Mouse (Mus musculus) liver, embryonic 15.5 days (tissue): ENCODE results near the gene Bri3bp. TPM values are rescaled to one million over a fixed set of nuclear protein-coding genes. Genes with fewer than 3 reads are reported as not detected.

Experiments used
- ATAC-seq: fragments of 200-750 bp; cut with Nextera tagmentation; 2 replicates; pipeline ENCODE4 v1.8.0; 2017; ENCODE audit warnings: moderate number of reproducible peaks, mild to moderate bottlenecking, moderate library complexity; ENCODE audit not compliant: insufficient read depth
- H3K27ac ChIP-seq: fragments of 300-500 bp; sonication (generic); replicated peaks from 2 replicates; pipeline ENCODE4 v1.5.1; 2015; ENCODE audit warnings: mild to moderate bottlenecking, inconsistent platforms
- H3K27me3 ChIP-seq: fragments of 300-500 bp; sonication (generic); 2 replicates; pipeline ENCODE4 v1.6.1; 2015; ENCODE audit warnings: mild to moderate bottlenecking, inconsistent platforms
- H3K36me3 ChIP-seq: fragments of 300-500 bp; sonication (generic); replicated peaks from 2 replicates; pipeline ENCODE4 v1.6.1; 2015; ENCODE audit warnings: moderate library complexity, mild to moderate bottlenecking, inconsistent platforms
- H3K4me1 ChIP-seq: fragments of 300-500 bp; sonication (generic); replicated peaks from 2 replicates; pipeline ENCODE4 v1.6.1; 2015; ENCODE audit warnings: inconsistent platforms
- H3K4me2 ChIP-seq: fragments of 300-500 bp; sonication (generic); 2 replicates; pipeline ENCODE4 v1.6.1; 2015; ENCODE audit warnings: moderate library complexity, mild to moderate bottlenecking, inconsistent platforms
- H3K4me3 ChIP-seq: fragments of 300-500 bp; sonication (generic); replicated peaks from 2 replicates; pipeline ENCODE4 v1.5.1; 2015; ENCODE audit warnings: mild to moderate bottlenecking, inconsistent platforms
- H3K9ac ChIP-seq: fragments of 300-500 bp; sonication (generic); 2 replicates; pipeline ENCODE4 v1.6.1; 2015; ENCODE audit warnings: moderate library complexity, mild to moderate bottlenecking, inconsistent platforms
- H3K9me3 ChIP-seq: fragments of 300-500 bp; sonication (generic); replicated peaks from 2 replicates; pipeline ENCODE4 v1.6.1; 2016; ENCODE audit warnings: inconsistent platforms
- WGBS: fragments of 180-500 bp; shearing (Covaris S2); methylation state at CpG from one replicate; pipeline ENCODE4 v1.1.7; 2015; ENCODE audit warnings: mixed read lengths; ENCODE audit not compliant: insufficient replicate concordance; 5-methylcytosine and 5-hydroxymethylcytosine counted together
- polyA plus RNA-seq: library from polyadenylated mRNA; unstranded; fragments of >200 nt; fragmentation: Nextera tagmentation; extraction: Ambion mirVana; gene quantifications from 2 replicates; pipeline ENCODE4 v1.2.1, GENCODE M21; 2015

Bri3bp gene
- polyA plus RNA-seq, 1 experiment from 2014 or later = 23.5 TPM

DNA sequence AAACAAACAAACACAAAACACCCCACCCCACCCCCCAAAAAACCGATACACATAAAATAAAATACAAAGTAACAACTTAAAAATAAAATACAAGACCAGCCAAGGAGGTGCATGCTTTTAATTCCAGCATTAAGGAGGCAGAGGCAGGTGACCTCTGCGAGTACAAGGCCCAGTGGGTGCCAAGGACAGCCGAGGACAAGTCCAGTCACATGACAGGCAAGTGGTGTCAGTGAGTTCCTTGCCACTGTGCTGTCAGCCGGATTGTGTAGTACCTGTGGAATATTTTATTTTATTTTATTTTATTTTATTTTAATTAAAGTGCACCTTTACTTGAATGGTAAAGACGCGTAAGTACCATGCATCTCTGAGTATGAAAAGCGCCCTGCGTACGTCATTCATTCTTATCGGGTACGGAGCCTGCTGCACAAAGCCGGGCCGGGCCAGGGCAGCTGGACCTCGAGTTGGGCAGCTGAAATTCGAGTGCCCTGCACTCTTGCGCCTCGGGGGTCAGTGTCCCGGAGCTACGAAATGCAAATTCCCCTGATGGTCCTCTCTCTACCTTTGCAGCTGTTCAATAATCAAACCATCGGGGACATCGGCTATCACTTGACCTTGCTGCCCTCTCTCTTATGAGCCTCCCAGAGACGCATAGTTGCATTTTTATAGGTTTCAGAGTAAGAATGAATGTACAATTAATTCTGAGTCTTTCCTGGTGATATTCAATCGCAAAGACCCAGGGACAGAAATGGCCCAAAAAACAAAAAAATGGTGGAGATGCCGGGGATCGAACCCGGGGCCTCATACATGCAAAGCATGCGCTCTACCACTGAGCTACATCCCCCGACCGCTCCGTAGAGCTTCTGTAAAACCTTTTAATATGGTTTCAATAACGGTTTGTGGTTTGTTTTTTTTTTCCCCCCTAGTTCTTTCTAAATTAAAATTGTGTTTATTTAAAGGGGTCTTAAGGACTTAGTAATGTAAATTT, 37.6 kb upstream of the Bri3bp start:
- Histone ChIP-seq H3K4me2 (peak overlapping the region; percentile 96), H3K4me3 (peak overlapping the region; percentile 65), H3K9me3 (no peaks in the 10 kb centered on the region), H3K9ac (peak overlapping the region; percentile 11; the same call in 1 of the 2 replicates), H3K4me1 (peaks cover 52% of the 10 kb centered on the region), H3K36me3 (no peaks in the 10 kb centered on the region), H3K27me3 (peaks cover 35% of the 10 kb centered on the region), H3K27ac (no peak overlapping the region)
- WGBS = 15% methylated on average over 31 of the region's 31 CpGs
- no peak for ATAC-seq

DNA sequence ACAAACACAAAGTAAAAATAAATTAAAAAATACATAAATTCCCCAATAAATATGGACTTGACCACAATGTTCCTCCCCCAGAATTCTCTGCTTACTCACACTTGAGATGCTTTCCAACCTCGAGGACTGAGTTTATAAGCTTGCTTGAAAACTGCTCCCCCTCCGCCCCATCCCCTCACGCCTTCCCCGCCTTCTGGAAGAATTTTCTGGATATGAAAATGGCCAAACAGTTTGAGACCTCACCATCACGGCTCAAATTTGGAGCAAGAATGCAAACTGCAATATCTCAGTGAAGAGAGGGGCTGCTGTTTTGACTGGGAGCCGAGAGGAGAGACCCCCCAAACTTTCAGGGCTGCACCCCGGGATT, 36.8 kb upstream of the Bri3bp start:
- peak overlapping the region; percentile 96 for H3K4me2 ChIP-seq
- no peaks in the 10 kb centered on the region for H3K36me3 ChIP-seq
- H3K27ac ChIP-seq = peak overlapping the region; percentile 88
- under 1% methylated on average over 7 of the region's 7 CpGs for WGBS
- peaks cover 58% of the 10 kb centered on the region for H3K4me1 ChIP-seq
- peak overlapping the region; percentile 65 for H3K4me3 ChIP-seq
- peaks cover 27% of the 10 kb centered on the region for H3K27me3 ChIP-seq
- H3K9ac ChIP-seq = peak overlapping the region; percentile 70
- no peak for ATAC-seq
- no peaks in the 10 kb centered on the region for H3K9me3 ChIP-seq

DNA sequence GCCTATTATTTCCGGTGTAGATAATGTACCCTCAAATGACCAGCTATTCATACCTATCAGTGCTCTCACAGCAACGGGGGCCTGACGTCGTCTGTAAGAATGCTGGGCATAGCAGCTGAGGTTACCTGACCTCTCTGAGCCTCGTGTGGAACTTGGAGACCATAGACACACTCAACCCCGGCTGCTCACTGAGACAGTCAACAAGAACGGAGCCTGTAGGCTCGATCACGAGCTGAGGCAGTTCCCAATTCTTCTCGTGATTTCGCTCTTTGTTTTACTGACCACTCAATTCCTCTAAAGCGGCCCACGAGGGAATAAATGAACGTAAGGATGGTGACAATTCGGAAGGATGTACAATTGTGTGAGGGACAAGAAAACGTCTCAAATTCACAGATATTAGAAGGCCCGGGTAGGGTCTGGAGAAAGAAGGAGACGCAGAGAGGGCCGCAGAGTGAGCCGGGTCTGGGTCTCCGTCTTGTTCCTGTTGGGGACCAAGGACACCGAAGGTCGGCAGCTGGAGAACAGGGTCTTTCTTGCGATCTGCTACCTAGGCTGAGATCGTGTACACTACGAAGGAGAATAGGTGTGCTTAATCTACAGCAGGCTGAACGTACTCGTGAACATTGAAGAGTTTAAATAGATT, 36.3 kb upstream of the Bri3bp start:
- H3K9me3 ChIP-seq = no peaks in the 10 kb centered on the region
- H3K4me3 ChIP-seq = peak overlapping the region; percentile 65
- H3K27ac ChIP-seq = peak overlapping the region; percentile 88
- peak overlapping the region; percentile 96 for H3K4me2 ChIP-seq
- H3K4me1 ChIP-seq = peaks cover 63% of the 10 kb centered on the region
- H3K36me3 ChIP-seq = no peaks in the 10 kb centered on the region
- WGBS = under 1% methylated on average over 28 of the region's 28 CpGs
- H3K9ac ChIP-seq = peak overlapping the region; percentile 70
- peaks cover 23% of the 10 kb centered on the region for H3K27me3 ChIP-seq
- ATAC-seq = no peak; the same call in 1 of the 2 replicates

DNA sequence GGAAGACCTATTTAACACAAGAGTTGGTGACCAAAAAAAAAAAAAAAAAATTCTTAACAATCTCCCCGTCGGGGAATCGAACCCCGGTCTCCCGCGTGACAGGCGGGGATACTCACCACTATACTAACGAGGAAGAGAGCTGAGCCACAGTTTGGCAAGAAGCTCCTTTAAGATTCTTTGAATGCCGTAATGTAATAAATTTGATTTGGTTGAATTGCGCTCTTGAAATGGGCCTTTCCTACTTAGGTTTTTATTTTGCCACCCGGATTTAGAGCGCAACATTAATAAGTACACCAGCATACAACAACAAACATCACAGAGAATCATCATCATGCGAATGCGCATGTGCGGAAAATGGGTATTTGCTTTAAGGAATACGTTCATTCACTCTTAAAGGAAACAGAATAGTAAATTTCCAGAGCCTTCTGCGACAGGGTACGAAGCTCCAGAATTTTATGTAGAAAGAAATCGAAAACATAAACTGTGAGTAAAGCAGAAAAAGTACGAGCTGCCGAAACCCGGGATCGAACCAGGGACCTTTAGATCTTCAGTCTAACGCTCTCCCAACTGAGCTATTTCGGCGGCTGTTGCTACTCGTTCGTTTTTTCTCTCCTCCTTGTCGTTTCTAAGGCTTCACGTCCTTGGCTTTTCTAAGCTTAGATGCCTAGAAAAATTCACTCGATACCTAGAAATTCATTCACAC, 35.7 kb upstream of the Bri3bp start:
- peak overlapping the region; percentile 65 for H3K4me3 ChIP-seq
- no peaks in the 10 kb centered on the region for H3K9me3 ChIP-seq
- peaks cover 68% of the 10 kb centered on the region for H3K4me1 ChIP-seq
- H3K36me3 ChIP-seq = no peaks in the 10 kb centered on the region
- H3K27me3 ChIP-seq = peaks cover 23% of the 10 kb centered on the region
- peak overlapping the region; percentile 70 for H3K9ac ChIP-seq
- peak overlapping the region; percentile 96 for H3K4me2 ChIP-seq
- H3K27ac ChIP-seq = peak overlapping the region; percentile 88
- under 1% methylated on average over 31 of the region's 31 CpGs for WGBS
- ATAC-seq = peak; percentile 59

DNA sequence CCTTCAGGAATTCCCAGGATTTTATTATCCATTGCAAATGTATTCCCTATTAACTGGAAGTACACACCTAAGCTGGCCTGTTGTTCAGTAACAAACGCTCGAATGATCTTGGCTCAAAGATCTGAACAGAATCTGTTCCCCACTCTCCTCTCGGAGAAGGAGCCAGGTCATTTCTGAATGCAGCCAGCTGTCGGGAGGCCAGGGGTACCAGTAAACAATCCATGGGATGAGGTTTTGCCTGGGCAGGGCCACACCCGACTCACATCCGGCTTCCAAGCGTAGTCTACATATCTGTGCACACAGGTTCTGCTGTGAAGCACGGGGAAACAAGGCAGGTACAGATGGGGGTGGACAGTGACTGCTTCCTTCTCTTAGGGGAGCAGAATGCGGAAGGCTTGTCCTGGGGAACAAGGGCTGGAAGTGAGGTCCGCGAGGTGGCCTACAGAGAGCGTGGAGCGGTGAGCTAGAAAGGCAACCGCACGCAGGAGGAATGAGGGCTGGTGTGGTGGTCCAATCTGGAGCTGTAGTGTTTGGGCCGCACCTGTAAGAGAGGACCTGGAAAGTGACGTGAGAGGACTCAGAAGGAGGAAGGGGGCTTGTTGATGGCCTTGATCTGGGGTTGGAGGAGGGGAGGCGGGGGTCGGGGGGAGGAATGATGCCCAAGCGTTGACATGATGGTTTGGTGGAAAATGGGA, 34.9 kb upstream of the Bri3bp start:
- H3K4me2 ChIP-seq = peak overlapping the region; percentile 96
- H3K9ac ChIP-seq = peak overlapping the region; percentile 64
- peak overlapping the region; percentile 88 for H3K27ac ChIP-seq
- no peaks in the 10 kb centered on the region for H3K36me3 ChIP-seq
- H3K4me3 ChIP-seq = peak overlapping the region; percentile 65
- H3K9me3 ChIP-seq = no peaks in the 10 kb centered on the region
- peaks cover 68% of the 10 kb centered on the region for H3K4me1 ChIP-seq
- peak; percentile 41 for ATAC-seq
- H3K27me3 ChIP-seq = peaks cover 16% of the 10 kb centered on the region
- WGBS = under 1% methylated on average over 20 of the region's 20 CpGs

DNA sequence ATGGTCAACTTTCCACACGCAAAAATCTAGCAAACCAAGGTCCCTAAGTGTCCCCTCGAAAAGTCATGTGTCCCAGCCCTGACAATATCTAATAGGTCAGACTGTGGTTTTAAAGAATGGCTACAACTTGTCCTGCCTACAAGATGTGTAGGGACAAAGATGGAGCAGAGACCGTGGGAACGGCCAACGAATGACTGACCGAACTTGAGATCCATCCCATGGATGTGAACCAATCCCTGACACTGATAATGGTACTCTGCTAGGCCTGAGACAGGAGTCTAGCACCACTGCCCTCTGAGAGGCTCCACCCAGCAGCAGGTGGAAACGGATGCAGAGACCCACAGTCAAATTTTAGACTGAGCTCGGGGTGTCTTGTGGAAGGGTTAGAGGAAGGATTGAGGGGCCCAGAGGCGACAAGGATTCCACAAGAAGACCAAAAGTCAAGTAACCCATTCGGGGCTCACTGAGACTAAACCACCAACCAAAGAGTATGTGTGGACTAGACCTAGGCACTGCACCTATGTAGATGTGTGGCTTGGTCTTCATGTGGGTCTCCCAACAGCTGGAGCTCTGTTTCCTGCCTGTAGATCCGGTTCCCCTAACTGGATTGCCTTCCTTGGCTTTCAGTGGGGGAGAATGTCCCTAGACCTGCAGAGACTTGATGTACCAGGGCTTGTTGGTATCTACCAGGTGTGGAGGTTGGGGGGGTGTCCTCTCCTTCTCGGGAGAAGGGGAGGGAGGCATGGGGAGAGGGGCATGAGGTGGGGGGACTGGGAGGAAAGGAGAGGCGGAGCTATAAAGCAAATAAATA, 34.1 kb upstream of the Bri3bp start:
- ATAC-seq = no peak
- Histone ChIP-seq H3K27ac (peak overlapping the region; percentile 88), H3K9ac (peak overlapping the region; percentile 64), H3K4me2 (peak overlapping the region; percentile 96), H3K9me3 (no peaks in the 10 kb centered on the region), H3K36me3 (no peaks in the 10 kb centered on the region), H3K4me1 (peaks cover 68% of the 10 kb centered on the region), H3K27me3 (peaks cover 10% of the 10 kb centered on the region), H3K4me3 (peak overlapping the region; percentile 65)
- WGBS = 45% methylated on average over 13 of the region's 13 CpGs

DNA sequence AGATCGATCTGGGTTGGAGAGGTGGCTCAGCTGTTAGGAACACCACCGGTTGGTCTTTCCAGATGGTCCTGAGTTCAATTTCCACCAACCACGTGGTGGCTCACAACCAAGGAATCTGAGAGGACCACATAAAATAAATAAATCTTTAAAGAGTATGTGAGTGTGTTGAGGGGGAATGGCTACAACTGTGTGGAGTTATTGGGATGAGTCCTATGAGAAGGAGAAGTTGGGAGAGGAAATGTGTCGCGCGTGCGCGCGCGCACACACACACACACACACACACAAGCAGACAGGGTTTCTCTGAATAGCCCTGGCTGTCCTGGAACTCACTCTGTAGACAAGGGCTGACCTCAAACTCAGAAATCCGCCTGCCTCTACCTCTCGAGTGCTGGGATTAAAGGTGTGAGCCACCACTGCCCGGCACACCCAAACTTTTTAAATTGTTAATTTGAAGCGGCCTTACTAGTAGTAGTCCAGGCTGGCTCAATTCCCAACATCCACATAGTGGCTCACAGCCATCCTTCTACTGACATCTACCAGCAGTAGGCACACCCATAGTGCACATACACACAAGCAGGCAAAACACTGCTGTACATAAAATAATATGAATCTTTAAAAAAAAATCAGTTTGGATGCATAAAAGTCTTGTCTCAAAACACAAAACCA, 33.3 kb upstream of the Bri3bp start:
- H3K4me1 ChIP-seq = peaks cover 63% of the 10 kb centered on the region
- peak overlapping the region; percentile 62 for H3K27ac ChIP-seq
- H3K9me3 ChIP-seq = no peaks in the 10 kb centered on the region
- WGBS = 42% methylated on average over 14 of the region's 14 CpGs
- peak overlapping the region; percentile 96 for H3K4me2 ChIP-seq
- H3K36me3 ChIP-seq = peaks cover 1% of the 10 kb centered on the region; the same call in 1 of the 2 replicates
- peaks cover 2% of the 10 kb centered on the region for H3K27me3 ChIP-seq
- no peak overlapping the region for H3K9ac ChIP-seq
- ATAC-seq = no peak
- peak overlapping the region; percentile 51; the same call in 1 of the 2 replicates for H3K4me3 ChIP-seq

DNA sequence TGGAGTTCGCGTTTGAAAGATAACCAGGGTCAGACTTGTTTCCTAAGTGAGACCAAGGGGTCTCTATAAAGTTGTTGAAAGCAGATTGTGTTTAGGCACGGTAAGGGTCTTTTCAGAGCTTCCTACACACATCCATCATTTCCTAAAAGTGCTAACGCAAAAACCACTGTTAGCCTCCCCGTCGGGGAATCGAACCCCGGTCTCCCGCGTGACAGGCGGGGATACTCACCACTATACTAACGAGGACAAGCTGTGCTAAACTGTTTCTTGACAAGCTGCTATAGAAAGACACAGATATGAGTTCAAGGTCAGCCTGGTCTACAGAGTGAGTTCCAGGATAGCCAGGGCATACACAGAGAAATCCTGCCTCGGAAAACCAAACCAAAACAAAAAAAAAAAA, 32.5 kb upstream of the Bri3bp start:
- ATAC-seq = peak; percentile 70
- Histone ChIP-seq H3K4me1 (peaks cover 55% of the 10 kb centered on the region), H3K9ac (peak overlapping the region; percentile 35), H3K9me3 (no peaks in the 10 kb centered on the region), H3K27me3 (no peaks in the 10 kb centered on the region), H3K4me2 (peak overlapping the region; percentile 96), H3K4me3 (peak overlapping the region; percentile 51), H3K36me3 (peaks cover 9% of the 10 kb centered on the region), H3K27ac (peak overlapping the region; percentile 63)
- WGBS = under 1% methylated on average over 13 of the region's 13 CpGs

DNA sequence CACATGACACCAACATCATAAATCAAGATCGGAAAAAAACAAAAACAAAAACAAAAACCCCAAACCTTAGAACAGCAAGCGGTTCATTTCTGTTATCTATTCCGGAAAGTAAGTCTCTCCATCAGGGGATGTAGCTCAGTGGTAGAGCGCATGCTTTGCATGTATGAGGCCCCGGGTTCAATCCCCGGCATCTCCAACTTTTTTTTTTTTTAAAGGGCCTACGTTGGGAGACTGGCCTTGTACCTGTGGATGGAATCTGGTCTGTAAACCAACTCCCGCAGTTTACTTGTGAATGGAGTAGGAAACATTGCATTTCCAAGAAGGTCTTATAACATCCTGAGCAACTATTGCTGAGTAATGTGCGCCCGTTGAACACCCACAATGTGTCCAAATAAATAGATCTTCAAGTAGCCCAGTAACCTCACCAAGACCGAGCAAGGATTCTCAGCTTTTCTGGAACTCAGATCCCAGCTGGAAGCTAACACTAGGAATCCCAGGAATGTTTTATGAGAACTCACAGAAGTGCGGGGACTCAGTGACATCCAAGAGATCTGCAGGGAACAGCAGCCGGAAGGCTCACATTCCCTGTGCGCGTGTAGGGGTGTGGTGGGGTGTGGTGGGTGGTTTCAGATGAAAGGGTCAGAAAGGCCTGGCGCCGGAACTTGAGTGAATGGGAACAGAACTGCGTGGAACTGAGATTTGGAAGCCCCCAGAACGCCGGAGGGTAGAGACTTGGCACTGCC, 31.8 kb upstream of the Bri3bp start:
- peak overlapping the region; percentile 35 for H3K9ac ChIP-seq
- peaks cover 52% of the 10 kb centered on the region for H3K4me1 ChIP-seq
- H3K27ac ChIP-seq = peak overlapping the region; percentile 63
- peak; percentile 40; the same call in 1 of the 2 replicates for ATAC-seq
- H3K9me3 ChIP-seq = no peaks in the 10 kb centered on the region
- WGBS = 17% methylated on average over 20 of the region's 20 CpGs
- peak overlapping the region; percentile 96 for H3K4me2 ChIP-seq
- peaks cover 15% of the 10 kb centered on the region for H3K36me3 ChIP-seq
- peak overlapping the region; percentile 51 for H3K4me3 ChIP-seq
- no peaks in the 10 kb centered on the region for H3K27me3 ChIP-seq
